Mouse (Mus musculus): ENCODE measurements around the gene Il4ra.

Gene Il4ra

GRCm38 (mm10) chr7:125571891-125572290 lies 20.0 kb downstream of the Il4ra start:
- DNase-seq (ENCODE audit: extremely low read depth, low read depth) = no peak

- DNase-seq (ENCODE audit: extremely low read depth, low read depth) = no peak
These were observed 20.8 kb downstream of the Il4ra start for GRCm38 (mm10) chr7:125572737-125573136.

- DNase-seq (ENCODE audit: extremely low read depth, low read depth) = no peak
These were observed 21.9 kb downstream of the Il4ra start for GRCm38 (mm10) chr7:125573849-125574248.

GRCm38 (mm10) chr7:125574832-125575231 lies 22.9 kb downstream of the Il4ra start:
- no peak for DNase-seq (ENCODE audit: extremely low read depth, low read depth)

- no peak for DNase-seq (ENCODE audit: extremely low read depth, low read depth)
These were observed 24.0 kb downstream of the Il4ra start for GRCm38 (mm10) chr7:125575738-125576540.

GRCm38 (mm10) chr7:125576982-125577381 lies 25.1 kb downstream of the Il4ra start:
- no peak for DNase-seq (ENCODE audit: extremely low read depth, low read depth)

GRCm38 (mm10) chr7:125577486-125578088 lies 25.7 kb downstream of the Il4ra start:
- DNase-seq (ENCODE audit: extremely low read depth, low read depth) = no peak

- no peak for DNase-seq (ENCODE audit: extremely low read depth, low read depth)
These were observed 26.2 kb downstream of the Il4ra start for GRCm38 (mm10) chr7:125578106-125578505.

- DNase-seq (ENCODE audit: extremely low read depth, low read depth) = no peak
These were observed 27.8 kb downstream of the Il4ra start for GRCm38 (mm10) chr7:125579545-125580219.

- DNase-seq (ENCODE audit: extremely low read depth, low read depth) = no peak
These were observed 28.3 kb downstream of the Il4ra start for GRCm38 (mm10) chr7:125580220-125580549.

- no peak for DNase-seq (ENCODE audit: extremely low read depth, low read depth)
These were observed 28.9 kb downstream of the Il4ra start for GRCm38 (mm10) chr7:125580625-125581316.

GRCm38 (mm10) chr7:125581317-125581672 lies 29.4 kb downstream of the Il4ra start:
- no peak for DNase-seq (ENCODE audit: extremely low read depth, low read depth)

GRCm38 (mm10) chr7:125583325-125584004 lies 31.5 kb downstream of the Il4ra start:
- DNase-seq (ENCODE audit: extremely low read depth, low read depth) = no peak

- no peak for DNase-seq (ENCODE audit: extremely low read depth, low read depth)
These were observed 32.1 kb downstream of the Il4ra start for GRCm38 (mm10) chr7:125584005-125584369.

- DNase-seq (ENCODE audit: extremely low read depth, low read depth) = no peak
These were observed 34.4 kb downstream of the Il4ra start for GRCm38 (mm10) chr7:125586355-125586754.

GRCm38 (mm10) chr7:125588721-125589120 lies 36.8 kb downstream of the Il4ra start:
- no peak for DNase-seq (ENCODE audit: extremely low read depth, low read depth)

GRCm38 (mm10) chr7:125589896-125590295 lies 38.0 kb downstream of the Il4ra start:
- DNase-seq (ENCODE audit: extremely low read depth, low read depth) = no peak

GRCm38 (mm10) chr7:125593831-125594230 lies 41.9 kb downstream of the Il4ra start:
- no peak for DNase-seq (ENCODE audit: extremely low read depth, low read depth)

- no peak for DNase-seq (ENCODE audit: extremely low read depth, low read depth)
These were observed 44.5 kb downstream of the Il4ra start for GRCm38 (mm10) chr7:125596406-125596805.

GRCm38 (mm10) chr7:125597083-125597482 lies 45.2 kb downstream of the Il4ra start:
- no peak for DNase-seq (ENCODE audit: extremely low read depth, low read depth)
